Mouse (Mus musculus) neutrophil, adult 5-6 weeks (primary cell): ENCODE results near the gene Adamts14. TPM values are rescaled to one million over a fixed set of nuclear protein-coding genes. Genes with fewer than 3 reads are reported as not detected.
A peak's percentile ranks its signal among the peaks of the same experiment; 100 is the strongest.

Experiments
- ATAC-seq: fragments of 151-379, 151-347 bp; 2 replicates; pipeline ENCODE4 v1.8.0; 2017; ENCODE audit warnings: mild to moderate bottlenecking, moderate TSS enrichment; ENCODE audit not compliant: insufficient number of reproducible peaks, poor library complexity, low FRiP score, severe bottlenecking; ENCODE audit errors: extremely low read depth
- total RNA-seq: library from RNA; stranded (forward); fragments of 200-1000 nt; gene quantifications from 2 replicates; pipeline ENCODE4 v1.2.3, GENCODE M21; 2017

The Adamts14 gene
- total RNA-seq, 1 experiment from 2014 or later: 0.93 TPM

GRCm38 (mm10) chr10:61200232-61200820 lies 72.9 kb downstream of the Adamts14 start:
- ATAC-seq: no peak

- ATAC-seq: peak; percentile 43
Measured at GRCm38 (mm10) chr10:61199566-61200213, 73.5 kb downstream of the Adamts14 start.

- ATAC-seq: no peak
Measured at GRCm38 (mm10) chr10:61195718-61196291, 77.4 kb downstream of the Adamts14 start.

- no peak for ATAC-seq
Measured at GRCm38 (mm10) chr10:61195216-61195615, 78.0 kb downstream of the Adamts14 start.

- ATAC-seq: no peak
Measured at GRCm38 (mm10) chr10:61194611-61195010, 78.6 kb downstream of the Adamts14 start.

DNA sequence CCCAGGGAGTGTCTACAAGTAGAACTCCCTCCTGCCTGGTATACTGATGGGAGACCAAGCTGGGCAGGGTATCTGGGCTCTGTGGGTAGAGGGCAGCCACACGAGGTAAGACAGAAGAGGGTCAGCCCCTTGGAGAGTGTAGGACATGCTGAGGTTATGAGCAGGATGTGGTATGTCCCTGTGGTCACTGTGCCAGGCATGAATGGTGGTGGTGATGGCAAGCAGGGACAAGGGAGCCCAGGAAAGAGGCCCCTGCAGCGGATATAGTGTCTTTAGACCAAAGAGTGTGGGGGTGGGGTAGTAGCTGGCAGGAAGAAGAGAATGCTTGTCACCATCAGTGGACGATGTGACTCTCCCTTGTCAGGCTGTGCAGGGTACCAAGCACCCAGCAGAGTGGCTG lies 85.2 kb downstream of the Adamts14 start:
- ATAC-seq: no peak

- no peak for ATAC-seq
Measured at GRCm38 (mm10) chr10:61187001-61187400, 86.2 kb downstream of the Adamts14 start.

- no peak for ATAC-seq
Measured at GRCm38 (mm10) chr10:61179927-61180326, 93.3 kb downstream of the Adamts14 start.

DNA sequence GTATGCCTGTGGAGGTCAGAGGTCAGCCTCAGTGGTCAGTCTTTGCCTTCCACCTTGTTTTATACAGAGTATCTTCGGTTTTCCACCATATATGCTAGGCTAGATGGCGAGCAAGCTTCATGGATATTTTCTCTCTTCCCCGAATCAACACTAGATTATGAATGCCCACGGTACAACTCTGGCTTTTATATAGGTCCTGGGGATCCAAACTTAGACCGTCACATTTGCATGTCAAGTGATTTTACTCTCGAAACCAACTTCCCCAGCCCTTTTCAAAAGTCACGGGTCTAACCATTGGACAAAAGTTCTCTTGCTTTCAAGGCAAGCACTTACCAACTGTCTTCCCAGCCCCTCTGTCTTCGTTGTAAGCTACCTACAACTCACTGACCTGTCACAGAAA lies 94.6 kb downstream of the Adamts14 start:
- no peak for ATAC-seq

- no peak for ATAC-seq
Measured at GRCm38 (mm10) chr10:61177751-61178150, 95.5 kb downstream of the Adamts14 start.

DNA sequence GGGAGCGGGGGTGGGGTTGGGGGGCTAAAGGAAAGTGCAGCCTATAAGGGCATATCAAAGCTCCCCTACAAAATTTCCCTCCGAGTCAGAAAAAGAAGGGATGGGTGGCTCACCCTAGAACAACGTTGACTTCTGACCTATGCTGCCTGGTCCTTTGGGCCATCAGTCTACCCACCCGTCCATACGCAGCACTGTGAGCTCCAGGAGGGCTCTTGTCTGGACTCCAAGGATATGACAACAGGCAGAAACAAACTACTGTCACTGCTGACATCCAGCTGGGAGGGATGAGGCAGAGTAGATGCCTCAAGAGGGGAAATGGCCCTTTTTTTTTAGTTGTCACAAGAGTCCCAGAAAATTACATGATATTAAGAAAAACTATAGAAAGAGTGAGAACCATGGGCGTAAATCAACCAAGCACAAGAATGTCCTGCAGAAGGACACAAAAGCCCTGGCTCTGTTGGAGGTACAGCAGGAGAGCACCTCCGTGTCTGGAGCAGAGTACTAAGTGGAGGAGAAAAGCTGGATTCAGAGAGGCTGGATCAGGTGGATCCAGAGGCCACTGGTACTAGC lies 96.9 kb downstream of the Adamts14 start:
- no peak for ATAC-seq

GRCm38 (mm10) chr10:61175442-61176204 lies 97.6 kb downstream of the Adamts14 start:
- no peak for ATAC-seq

GRCm38 (mm10) chr10:61174711-61175441 lies 98.4 kb downstream of the Adamts14 start:
- no peak for ATAC-seq

- no peak for ATAC-seq
Measured at GRCm38 (mm10) chr10:61172496-61172895, 100.7 kb downstream of the Adamts14 start.

- no peak for ATAC-seq
Measured at GRCm38 (mm10) chr10:61171654-61172053, 101.6 kb downstream of the Adamts14 start, which contains the start of gene Tbata. Tbata (plus strand) TSS chr10:61171954.

GRCm38 (mm10) chr10:61168393-61168792 lies 104.8 kb downstream of the Adamts14 start:
- no peak for ATAC-seq

GRCm38 (mm10) chr10:61167333-61168096 lies 105.7 kb downstream of the Adamts14 start:
- ATAC-seq: no peak

- ATAC-seq: no peak
Measured at GRCm38 (mm10) chr10:61162366-61162765, 110.9 kb downstream of the Adamts14 start.
